Comparison of ENCODE assay signal across 8 mouse cellular contexts in genomic region chr3:61364661-61364977, GRCm38 (mm10). TPM values are rescaled to one million over a fixed set of nuclear protein-coding genes. Genes with fewer than 3 reads are reported as not detected.
A peak's percentile ranks its signal among the peaks of the same experiment; 100 is the strongest.
DNase-seq lines count a peak whose midpoint lies in the region; ATAC-seq and TF ChIP-seq lines count a peak whose summit lies in the region.

No protein-coding gene starts in this region.

- H3K27me3 ChIP-seq in megakaryocyte, embryonic 14.5 days (replicated peaks) = no peaks in the 10 kb centered on the region
- H3K27me3 ChIP-seq in forebrain, embryonic 11.5 days (ENCODE audit: control insufficient read depth, insufficient read depth, low read length) = no peaks in the 10 kb centered on the region
- no peaks in the 10 kb centered on the region for H3K27me3 ChIP-seq in limb, embryonic 12.5 days
- H3K27me3 ChIP-seq in small intestine, adult 2 months (ENCODE audit: control insufficient read depth, insufficient read depth, low read length) = no peaks in the 10 kb centered on the region

- no peak for ATAC-seq in megakaryocyte, adult 5-6 weeks (ENCODE audit: poor library complexity, severe bottlenecking)
- peak; percentile 49 for ATAC-seq in forebrain, embryonic 11.5 days (replicated peaks; ENCODE audit: low FRiP score)
- peak; percentile 17 for ATAC-seq in limb, embryonic 12.5 days (ENCODE audit: insufficient number of reproducible peaks, insufficient read depth, low FRiP score, low TSS enrichment, low read depth)

- TF ChIP-seq CTCF in small intestine, adult 2 months (IDR thresholded peaks at IDR 0.05; ENCODE audit: extremely low read depth, insufficient read length, insufficient replicate concordance, low read depth, low read length) = no peak

- TF ChIP-seq POLR2A in small intestine, adult 2 months (IDR thresholded peaks at IDR 0.05; ENCODE audit: low read depth, low read length) = no peak; the same call in 1 of the 2 replicates

- H3K27ac ChIP-seq in forebrain, embryonic 11.5 days (ENCODE audit: low read depth, low read length) = peak overlapping the region; percentile 68
- peak overlapping the region; percentile 72 for H3K27ac ChIP-seq in limb, embryonic 12.5 days
- H3K27ac ChIP-seq in small intestine, adult 2 months (ENCODE audit: insufficient read depth, low read depth, low read length) = no peak overlapping the region

- H3K36me3 ChIP-seq in megakaryocyte, embryonic 14.5 days (replicated peaks; ENCODE audit: low read length) = peaks cover 31% of the 10 kb centered on the region
- H3K36me3 ChIP-seq in forebrain, embryonic 11.5 days (ENCODE audit: control insufficient read depth, insufficient read depth, low read length) = no peaks in the 10 kb centered on the region
- H3K36me3 ChIP-seq in limb, embryonic 12.5 days = no peaks in the 10 kb centered on the region; the same call in 1 of the 2 replicates
- no peaks in the 10 kb centered on the region for H3K36me3 ChIP-seq in small intestine, adult 2 months (ENCODE audit: control insufficient read depth, insufficient read depth, low read length)

- H3K4me1 ChIP-seq in megakaryocyte, embryonic 14.5 days = peaks cover 48% of the 10 kb centered on the region
- H3K4me1 ChIP-seq in forebrain, embryonic 11.5 days (replicated peaks; ENCODE audit: control insufficient read depth, insufficient read depth, low read length) = no peaks in the 10 kb centered on the region
- peaks cover 5% of the 10 kb centered on the region; the same call in 1 of the 2 replicates for H3K4me1 ChIP-seq in limb, embryonic 12.5 days (replicated peaks)
- H3K4me1 ChIP-seq in small intestine, adult 2 months (ENCODE audit: control insufficient read depth, insufficient read depth, insufficient read length, low read length) = no peaks in the 10 kb centered on the region

- peak overlapping the region; percentile 93 for H3K4me3 ChIP-seq in megakaryocyte, embryonic 14.5 days (replicated peaks)
- peak overlapping the region; percentile 82 for H3K4me3 ChIP-seq in forebrain, embryonic 11.5 days (ENCODE audit: low read depth, low read length)
- H3K4me3 ChIP-seq in limb, embryonic 12.5 days (replicated peaks) = peak overlapping the region; percentile 83
- peak overlapping the region; percentile 64 for H3K4me3 ChIP-seq in small intestine, adult 2 months (ENCODE audit: low read depth, low read length)

- no peak for DNase-seq in forebrain, embryonic 11.5 days (ENCODE audit: low spot score)
- DNase-seq in retina, postnatal 1 day = no peak
- DNase-seq in urinary bladder, postnatal 25 days (ENCODE audit: low spot score) = no peak
- DNase-seq in left cerebral cortex, adult 8-10 months (ENCODE audit: low spot score in 2 of 2) = no peak

- peak overlapping the region; percentile 70 for H3K4me2 ChIP-seq in forebrain, embryonic 11.5 days (ENCODE audit: low read depth, low read length, severe bottlenecking)
- H3K4me2 ChIP-seq in limb, embryonic 12.5 days = peak overlapping the region; percentile 82

- H3K9ac ChIP-seq in forebrain, embryonic 11.5 days (ENCODE audit: low read length) = peak overlapping the region; percentile 86
- H3K9ac ChIP-seq in limb, embryonic 12.5 days (replicated peaks) = peak overlapping the region; percentile 80

- 0% methylated on average over 16 of the region's 33 CpGs for WGBS in forebrain, embryonic 11.5 days
- under 1% methylated on average over 33 of the region's 33 CpGs for WGBS in limb, embryonic 12.5 days
- under 1% methylated on average over 32 of the region's 33 CpGs for WGBS in small intestine, adult 2 months

- no peaks in the 10 kb centered on the region for H3K9me3 ChIP-seq in megakaryocyte, embryonic 14.5 days
- no peaks in the 10 kb centered on the region for H3K9me3 ChIP-seq in forebrain, embryonic 11.5 days (ENCODE audit: control insufficient read depth, low read length)
- no peaks in the 10 kb centered on the region for H3K9me3 ChIP-seq in limb, embryonic 12.5 days

RNA-seq across cellular contexts. Expression of gene B430305J03Rik, which starts 1.1 kb away (rescaled TPM):
- polyA plus RNA-seq in megakaryocyte, embryonic 14.5 days (2012; ENCODE audit: insufficient read depth, low replicate concordance) = 0.17 and 0.74 TPM in 2 replicates
- total RNA-seq in megakaryocyte, adult 5-6 weeks (2015) = 0.25 and 0.62 TPM in 2 replicates
- 0.28 and 0.95 TPM in 2 replicates for total RNA-seq in megakaryocyte, adult 5-6 weeks (2017)
- polyA plus RNA-seq in forebrain, embryonic 11.5 days (2014; fragmentation: Nextera tagmentation; extraction: Ambion mirVana) = not detected in 2 replicates
- not detected in 2 replicates for polyA plus RNA-seq in limb, embryonic 12.5 days (2016; fragmentation: Nextera tagmentation; extraction: Ambion mirVana)
- polyA plus RNA-seq in small intestine, adult 2 months (2012; rRNA removed) = 0.09 TPM in 1 of 2 replicates, not detected in the other
- 1 to 10 TPM; 2.4 to 3.1 (median 2.8) TPM for total RNA-seq in left cerebral cortex, adult 8-10 months (2022)

RNA-seq across cellular contexts. Expression of gene Rap2b, which starts 3.2 kb away (rescaled TPM):
- polyA plus RNA-seq in megakaryocyte, embryonic 14.5 days (2012; ENCODE audit: insufficient read depth, low replicate concordance) = 18.4 TPM in 2 replicates
- 10.8 and 11.4 TPM in 2 replicates for total RNA-seq in megakaryocyte, adult 5-6 weeks (2015)
- total RNA-seq in megakaryocyte, adult 5-6 weeks (2017) = 15.0 and 19.4 TPM in 2 replicates
- polyA plus RNA-seq in forebrain, embryonic 11.5 days (2014; fragmentation: Nextera tagmentation; extraction: Ambion mirVana) = 14.4 and 14.7 TPM in 2 replicates
- polyA plus RNA-seq in limb, embryonic 12.5 days (2016; fragmentation: Nextera tagmentation; extraction: Ambion mirVana) = 12.2 and 12.9 TPM in 2 replicates
- polyA plus RNA-seq in small intestine, adult 2 months (2012; rRNA removed) = 2.3 and 5.0 TPM in 2 replicates
- total RNA-seq in left cerebral cortex, adult 8-10 months (2022) = 10 to 100 TPM; 33.7 to 38.0 (median 36.1) TPM
